Mouse (Mus musculus) C3H10T1/2 (cell line): ENCODE data around the gene Fthl17a. TPM values are rescaled to one million over a fixed set of nuclear protein-coding genes. Genes with fewer than 3 reads are reported as not detected.

Experiments used
- polyA plus RNA-seq, 2 experiments: library from polyadenylated mRNA; unstranded; fragments of >200 nt; fragmentation: generic; extraction: Trizol; gene quantifications; one replicate each; pipeline ENCODE4 v1.2.1; 2012; ENCODE audit warnings: missing spikeins in 2 of 2

Fthl17a gene
- not detected for polyA plus RNA-seq

GRCm38 (mm10) chrX:85249379-85249778 lies at the start of gene Fthl17a:
Fthl17a (plus strand) TSS chrX:85249679.

